Comparison of ENCODE assay signal across 8 mouse cellular contexts in the genomic region with DNA sequence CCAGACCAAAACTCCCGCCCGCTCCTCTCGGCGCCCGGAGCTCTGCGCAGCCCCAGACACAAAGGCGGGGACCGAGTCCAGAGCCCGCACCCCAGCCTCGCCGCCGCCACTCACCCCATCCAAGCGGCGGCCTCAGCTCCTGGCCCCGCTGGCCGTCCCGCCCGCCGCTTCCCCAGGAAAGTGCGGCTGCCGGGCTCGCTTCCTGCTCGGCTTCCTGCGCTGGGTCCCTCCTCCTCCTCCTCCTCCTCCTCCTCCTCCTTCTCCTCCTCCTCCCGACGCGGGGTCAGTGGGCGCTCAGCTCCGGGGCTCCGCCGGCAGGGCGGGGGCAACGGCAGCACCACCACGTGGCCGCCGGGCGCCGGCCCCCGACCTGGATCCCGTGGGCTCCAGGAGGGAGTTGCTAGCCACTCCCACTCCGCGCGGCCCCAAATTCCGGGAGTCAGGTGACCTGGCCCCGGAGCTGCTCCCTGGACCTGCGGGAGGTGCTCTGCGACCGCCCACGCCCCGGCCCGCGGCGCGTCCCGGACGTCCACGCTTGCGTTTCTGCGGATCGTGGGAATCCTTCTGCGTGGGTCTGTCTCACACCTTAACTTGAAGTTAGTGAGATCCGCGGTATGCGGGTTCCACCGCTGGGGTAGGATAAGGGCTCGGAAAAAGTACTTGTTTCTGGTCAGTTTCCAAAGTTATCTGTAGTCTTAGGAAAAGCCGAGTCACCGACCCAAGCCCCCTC. TPM values are rescaled to one million over a fixed set of nuclear protein-coding genes. Genes with fewer than 3 reads are reported as not detected.
DNase-seq lines count a peak whose midpoint lies in the region; ATAC-seq and TF ChIP-seq lines count a peak whose summit lies in the region.

A gene (minus strand): TSS at position 216 of the 730 bp plus-strand sequence.

- intact Hi-C loops in heart, postnatal 25 days (cut with DNase I), result loop anchor here (2.0 to 5.0 kb wide), 3 partner anchors 104 to 212 kb away; no protein-coding TSS in a partner anchor

- no peak for DNase-seq in ES-E14 (ENCODE audit: low read depth, low spot score)
- DNase-seq in cerebellum, adult 11-12 months, result peak; percentile 18
- DNase-seq in heart, postnatal 25 days (ENCODE audit: low spot score), result peak; percentile 73
- peak; percentile 47 for DNase-seq in large intestine, adult 2 months (ENCODE audit: low read depth, low spot score)
- DNase-seq in ovary, postnatal 14 days (ENCODE audit: low spot score), result peak; percentile 66
- peak; percentile 74 for DNase-seq in urinary bladder, postnatal 25 days (ENCODE audit: low spot score)

- peak within 1 kb of the TSS; percentile 95 for H3K9ac ChIP-seq in ES-E14 (ENCODE audit: insufficient read depth, low read depth, low read length, poor library complexity, severe bottlenecking)
- H3K9ac ChIP-seq in forebrain, embryonic 16.5 days (replicated peaks; ENCODE audit: low read depth, low read length), result peak within 1 kb of the TSS; percentile 83
- H3K9ac ChIP-seq in lung, embryonic 16.5 days (ENCODE audit: low read length), result peak within 1 kb of the TSS; percentile 92

- H3K27me3 ChIP-seq in forebrain, embryonic 16.5 days (replicated peaks; ENCODE audit: control insufficient read depth, insufficient read depth, low read length), result no peaks in the 10 kb centered on the region
- no peaks in the 10 kb centered on the region for H3K27me3 ChIP-seq in lung, embryonic 16.5 days (ENCODE audit: control insufficient read depth, insufficient read depth, low read depth, low read length)

- peak within 1 kb of the TSS; percentile 64 for H3K4me2 ChIP-seq in forebrain, embryonic 16.5 days (ENCODE audit: low read length)
- H3K4me2 ChIP-seq in lung, embryonic 16.5 days (ENCODE audit: low read depth, low read length), result peak within 1 kb of the TSS; percentile 92

- H3K36me3 ChIP-seq in ES-E14 (ENCODE audit: control insufficient read depth, insufficient read depth, low read length, poor library complexity, severe bottlenecking), result no peaks in the 10 kb centered on the region
- H3K36me3 ChIP-seq in forebrain, embryonic 16.5 days (ENCODE audit: control insufficient read depth, insufficient read depth), result no peaks in the 10 kb centered on the region
- no peaks in the 10 kb centered on the region for H3K36me3 ChIP-seq in lung, embryonic 16.5 days (ENCODE audit: control insufficient read depth, insufficient read depth, low read length)

- in situ Hi-C loops in ES-E14 (cut with MboI; ENCODE audit: low sequenced_read_pairs in 2 of 2, unreplicated experiment in 2 of 2), result no loop called here

- under 1% methylated on average over 54 of the region's 68 CpGs for WGBS in forebrain, embryonic 16.5 days
- WGBS in large intestine, adult 2 months, result under 1% methylated on average over 54 of the region's 68 CpGs
- under 1% methylated on average over 60 of the region's 68 CpGs for WGBS in lung, embryonic 16.5 days

- H3K4me1 ChIP-seq in ES-E14 (ENCODE audit: control insufficient read depth in 2 of 2, insufficient read depth in 2 of 2, low read length in 2 of 2, poor library complexity in 1 of 2), result peaks cover 5 to 9% of the 10 kb centered on the region in 2 experiments
- peaks cover 24% of the 10 kb centered on the region for H3K4me1 ChIP-seq in forebrain, embryonic 16.5 days (replicated peaks; ENCODE audit: control insufficient read depth, insufficient read depth, low read length)
- peaks cover 16% of the 10 kb centered on the region; the same call in 1 of the 2 replicates for H3K4me1 ChIP-seq in lung, embryonic 16.5 days (replicated peaks; ENCODE audit: control insufficient read depth, insufficient read depth, low read length)

- peak; percentile 74 for ATAC-seq in forebrain, embryonic 16.5 days
- ATAC-seq in lung, embryonic 16.5 days (ENCODE audit: low read depth), result peak; percentile 87

- H3K27ac ChIP-seq in ES-E14 (ENCODE audit: insufficient read depth, low read depth, low read length, poor library complexity, severe bottlenecking), result peak within 1 kb of the TSS; percentile 77
- peak within 1 kb of the TSS; percentile 69 for H3K27ac ChIP-seq in forebrain, embryonic 16.5 days (ENCODE audit: low read length)
- H3K27ac ChIP-seq in lung, embryonic 16.5 days (ENCODE audit: low read length), result peak within 1 kb of the TSS; percentile 96

- peak within 1 kb of the TSS; percentile 75 to 86 for H3K4me3 ChIP-seq in ES-E14 (ENCODE audit: insufficient read depth in 1 of 2, low read depth in 1 of 2, low read length in 2 of 2, poor library complexity in 1 of 2, severe bottlenecking in 1 of 2)
- H3K4me3 ChIP-seq in forebrain, embryonic 16.5 days (replicated peaks; ENCODE audit: low read length), result peak within 1 kb of the TSS; percentile 78
- H3K4me3 ChIP-seq in lung, embryonic 16.5 days (ENCODE audit: low read length), result peak within 1 kb of the TSS; percentile 89

- H3K9me3 ChIP-seq in ES-E14 (ENCODE audit: control insufficient read depth, insufficient read depth, low read depth, low read length), result no peaks in the 10 kb centered on the region
- no peaks in the 10 kb centered on the region for H3K9me3 ChIP-seq in forebrain, embryonic 16.5 days (ENCODE audit: control insufficient read depth, low read length)
- H3K9me3 ChIP-seq in lung, embryonic 16.5 days (ENCODE audit: control insufficient read depth, low read length), result no peaks in the 10 kb centered on the region

TF ChIP-seq in ES-E14, 5 proteins besides CTCF, POLR2A, EP300 and RAD21:
- TF ChIP-seq HCFC1 (IDR thresholded peaks at IDR 0.05; ENCODE audit: borderline replicate concordance, insufficient read depth, low read length) (no peak), CHD2 (IDR thresholded peaks at IDR 0.05; ENCODE audit: low read depth, low read length) (no peak), MAFK (IDR thresholded peaks at IDR 0.05; ENCODE audit: insufficient read depth, low read depth, low read length) (no peak), ZNF384 (IDR thresholded peaks at IDR 0.05; ENCODE audit: low read depth, low read length) (no peak), ZC3H11A (IDR thresholded peaks at IDR 0.05; ENCODE audit: borderline replicate concordance, low read depth, low read length) (no peak)

RNA-seq across cellular contexts. Expression of the gene that starts here (rescaled TPM):
- 34.2 and 35.0 TPM in 2 replicates for total RNA-seq in ES-E14 (2012; rRNA removed)
- 33.3 and 40.0 TPM in 2 replicates for polyA plus RNA-seq in forebrain, embryonic 16.5 days (2015; fragmentation: Nextera tagmentation; extraction: Ambion mirVana)
- total RNA-seq in heart, postnatal 25 days (2021), result 1 to 10 TPM; 3.2 to 3.8 TPM
- 2.0 and 2.6 TPM in 2 replicates for polyA plus RNA-seq in large intestine, adult 2 months (2012; rRNA removed)
- polyA plus RNA-seq in lung, embryonic 16.5 days (2015; fragmentation: Nextera tagmentation; extraction: Ambion mirVana), result 80.9 and 84.2 TPM in 2 replicates
